Mouse (Mus musculus): ENCODE results near the gene Ifnk.

- no peak for TF ChIP-seq CTCF (conservative IDR thresholded peaks at IDR 0.05; ENCODE audit: low read length)
- TF ChIP-seq POU5F1 (IDR thresholded peaks at IDR 0.05; ENCODE audit: borderline replicate concordance, low read length), result no peak
Measured at GRCm38 (mm10) chr4:35146597-35146996, 5.3 kb upstream of the Ifnk start.
